Mouse (Mus musculus) G1E (cell line): ENCODE results near the gene Gfpt2.

Experiments used
- CTCF ChIP-seq: IDR thresholded peaks from 2 replicates; pipeline ENCODE4 v1.5.1; 2012; ENCODE audit warnings: low read depth, low read length, inconsistent platforms, mixed read lengths
- GATA1 ChIP-seq: IDR thresholded peaks from 2 replicates; pipeline ENCODE4 v1.6.1; 2012; ENCODE audit warnings: borderline replicate concordance, low read length, inconsistent platforms, mixed read lengths
- GATA2 ChIP-seq: IDR thresholded peaks from 2 replicates; pipeline ENCODE4 v1.6.1; 2012; ENCODE audit warnings: low read depth, low read length, inconsistent platforms, borderline replicate concordance
- POLR2AphosphoS5 ChIP-seq: IDR thresholded peaks from 2 replicates; pipeline ENCODE4 v1.6.1; 2012; ENCODE audit warnings: low read depth, low read length, inconsistent platforms; ENCODE audit not compliant: insufficient replicate concordance
- TAL1 ChIP-seq: conservative IDR thresholded peaks from 2 replicates; pipeline ENCODE4 v1.6.1; 2012; ENCODE audit warnings: low read depth, low read length, inconsistent platforms, mixed read lengths

- TF ChIP-seq CTCF (no peak), TAL1 (no peak), GATA1 (no peak), POLR2AphosphoS5 (no peak), GATA2 (no peak)
These were observed 35.9 kb upstream of the Gfpt2 start for GRCm38 (mm10) chr11:49758096-49758495.
